Mouse (Mus musculus) activated CD4-positive, CD25-positive, alpha-beta regulatory T cell, adult 4 months (primary cell): ENCODE measurements around the gene Catip. TPM values are rescaled to one million over a fixed set of nuclear protein-coding genes. Genes with fewer than 3 reads are reported as not detected.

Experiments used
- ATAC-seq: one replicate; pipeline ENCODE4 v1.8.0; 2017
- polyA plus RNA-seq, 2 experiments: library from polyadenylated mRNA; unstranded; fragments of 100-300 nt; shearing (Covaris generic); gene quantifications; one replicate each; pipeline ENCODE4 v1.2.1; 2017

Gene Catip
- polyA plus RNA-seq, 2 experiments from 2014 or later: not detected

GRCm38 (mm10) chr1:74385531-74385930 lies 23.6 kb downstream of the Catip start:
- no peak for ATAC-seq

DNA sequence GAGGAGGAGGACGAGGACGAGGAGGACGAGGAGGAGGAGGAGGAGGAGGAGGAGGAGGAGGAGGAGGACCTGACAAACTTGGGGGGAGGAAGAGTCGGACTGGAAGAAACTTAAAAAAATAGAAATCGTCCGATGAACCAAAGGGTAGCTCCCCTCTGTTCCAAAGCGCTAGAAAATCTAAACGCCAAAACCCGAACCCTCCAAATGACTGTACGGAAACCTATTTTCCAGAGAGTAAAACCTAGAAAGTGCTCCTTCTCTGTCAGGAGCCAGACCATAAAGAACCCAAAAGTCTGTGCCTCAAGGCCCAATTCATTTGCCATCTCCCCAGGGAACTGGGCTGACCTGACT lies 24.4 kb downstream of the Catip start:
- no peak for ATAC-seq

DNA sequence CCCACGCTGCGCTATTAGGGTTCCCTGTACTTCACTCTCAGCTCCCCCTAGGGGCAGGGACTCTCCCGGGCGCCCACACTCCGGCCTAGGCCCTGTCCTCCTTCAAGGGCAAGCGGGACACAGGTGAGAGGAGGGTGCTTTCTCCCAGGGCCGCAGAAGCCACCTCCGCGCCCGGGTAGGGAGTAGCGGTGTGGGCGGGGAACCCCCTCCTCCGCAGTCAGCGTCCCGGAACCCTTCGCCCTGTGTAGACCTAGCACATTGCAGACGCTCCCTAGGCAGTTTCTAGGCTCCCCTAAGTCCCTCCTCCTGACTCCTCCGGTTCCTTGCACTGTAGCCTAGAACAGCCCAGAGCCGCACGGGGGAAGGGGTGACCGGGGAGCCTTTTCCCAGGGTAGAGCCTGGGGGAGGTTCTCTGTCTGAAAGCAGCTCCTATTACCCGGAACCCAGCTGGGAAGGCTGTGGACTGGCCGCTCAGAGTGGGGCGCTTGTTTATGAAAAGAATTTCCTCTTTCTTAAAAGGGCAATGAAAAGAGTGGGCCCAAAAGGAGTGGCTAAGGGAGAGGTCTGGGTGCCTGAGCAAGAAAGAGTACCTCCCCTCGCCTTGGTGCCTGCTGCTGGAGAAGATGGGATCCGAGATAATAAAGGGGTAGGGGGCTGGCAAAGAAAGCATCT lies 24.9 kb downstream of the Catip start:
- peak; percentile 66 for ATAC-seq

GRCm38 (mm10) chr1:74387386-74387988 lies 25.6 kb downstream of the Catip start:
- no peak for ATAC-seq

DNA sequence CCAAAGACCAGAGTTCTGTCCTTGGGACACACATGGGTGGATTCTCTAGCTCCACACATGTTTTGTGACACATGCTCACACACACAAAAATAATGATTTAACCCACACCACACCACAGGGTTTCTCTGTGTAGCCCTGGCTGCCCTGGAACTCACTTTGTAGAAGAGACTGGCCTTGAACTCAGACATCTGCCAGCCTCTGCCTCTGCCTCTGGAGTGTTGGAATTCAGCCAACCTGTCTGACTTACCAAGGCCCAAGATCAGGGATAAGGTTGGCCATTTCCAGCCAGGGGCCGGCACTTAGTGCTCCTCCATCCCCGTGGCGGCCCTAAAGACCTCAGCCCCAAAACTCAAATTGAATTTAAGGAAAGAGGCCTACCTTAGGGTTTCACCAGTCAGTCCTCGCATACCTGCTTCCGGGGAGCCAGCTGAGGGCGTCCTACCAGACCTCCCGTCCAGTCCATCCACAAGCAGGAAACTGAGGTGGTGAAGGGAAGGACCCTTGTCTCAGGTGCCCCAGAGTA lies 26.6 kb downstream of the Catip start:
- ATAC-seq: no peak

- ATAC-seq: peak; percentile 38
Measured at GRCm38 (mm10) chr1:74389831-74390286, 28.0 kb downstream of the Catip start.

- ATAC-seq: no peak
Measured at GRCm38 (mm10) chr1:74390287-74390906, 28.5 kb downstream of the Catip start.

- ATAC-seq: peak; percentile 51
Measured at GRCm38 (mm10) chr1:74390924-74391748, 29.2 kb downstream of the Catip start, which contains the start of gene Ctdsp1. Ctdsp1 (plus strand) TSS chr1:74391509.

- peak; percentile 6 for ATAC-seq
Measured at GRCm38 (mm10) chr1:74391844-74392441, 30.0 kb downstream of the Catip start.

DNA sequence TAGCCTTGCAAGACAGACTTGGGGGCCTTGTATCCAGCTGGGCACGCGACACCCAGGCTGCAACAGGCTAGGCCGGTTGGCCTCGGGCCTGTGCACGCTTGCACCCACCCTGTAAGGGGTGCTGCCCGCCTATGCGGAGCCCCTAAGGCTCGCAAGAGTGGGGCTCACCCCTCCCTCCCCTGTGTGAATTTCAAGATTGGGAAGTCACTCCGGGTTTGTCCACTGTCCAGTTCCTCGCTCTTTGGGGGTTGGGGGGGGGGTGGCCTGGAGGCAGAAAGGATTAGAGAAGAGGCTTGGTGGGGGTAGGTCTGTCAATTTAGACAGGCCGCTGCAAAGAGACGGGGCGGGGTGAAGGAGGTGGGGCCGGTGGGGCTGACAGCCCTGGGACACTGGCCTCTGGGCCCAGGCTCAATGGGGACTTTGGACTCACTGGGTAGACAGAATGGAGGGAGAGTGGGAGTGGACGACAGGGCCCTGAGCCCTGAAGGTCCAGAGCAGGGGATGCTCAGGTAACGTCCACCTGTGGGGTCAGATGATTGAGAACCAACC lies 30.6 kb downstream of the Catip start:
- no peak for ATAC-seq

- ATAC-seq: no peak
Measured at GRCm38 (mm10) chr1:74393010-74393409, 31.1 kb downstream of the Catip start.

DNA sequence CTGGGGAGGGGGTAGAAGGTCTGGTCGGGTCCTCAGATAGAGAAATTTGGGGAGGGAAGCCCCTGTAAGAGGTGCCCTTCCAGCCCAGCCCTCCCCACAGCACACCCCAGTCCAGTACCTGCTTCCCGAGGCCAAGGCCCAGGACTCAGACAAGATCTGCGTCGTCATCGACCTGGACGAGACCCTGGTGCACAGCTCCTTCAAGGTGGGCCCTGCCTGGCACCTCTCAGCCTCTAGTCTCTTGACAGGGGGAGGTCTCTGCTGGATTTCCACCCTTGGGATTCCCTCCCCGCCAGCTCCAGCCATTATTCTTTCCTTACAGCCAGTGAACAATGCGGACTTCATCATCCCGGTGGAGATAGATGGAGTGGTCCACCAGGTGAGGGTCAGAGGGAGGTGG lies 31.8 kb downstream of the Catip start:
- ATAC-seq: no peak

GRCm38 (mm10) chr1:74394311-74394710 lies 32.4 kb downstream of the Catip start:
- ATAC-seq: no peak

DNA sequence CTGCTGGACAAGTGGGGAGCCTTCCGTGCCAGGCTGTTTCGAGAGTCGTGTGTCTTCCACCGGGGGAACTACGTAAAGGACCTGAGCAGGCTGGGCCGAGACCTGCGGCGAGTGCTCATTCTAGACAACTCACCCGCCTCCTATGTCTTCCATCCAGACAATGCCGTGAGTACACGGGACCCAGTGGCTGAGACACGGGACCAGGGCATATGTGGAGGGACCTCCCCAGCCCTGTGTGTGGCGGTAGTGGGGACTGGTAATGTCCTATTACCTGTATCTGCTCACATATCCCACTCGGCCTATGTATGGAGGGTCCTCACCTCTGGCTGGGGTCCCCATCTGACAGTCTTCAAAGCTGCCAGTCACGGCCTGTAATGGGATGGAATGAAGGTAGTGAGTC lies 33.0 kb downstream of the Catip start:
- ATAC-seq: no peak

- no peak for ATAC-seq
Measured at GRCm38 (mm10) chr1:74395290-74395689, 33.4 kb downstream of the Catip start.

DNA sequence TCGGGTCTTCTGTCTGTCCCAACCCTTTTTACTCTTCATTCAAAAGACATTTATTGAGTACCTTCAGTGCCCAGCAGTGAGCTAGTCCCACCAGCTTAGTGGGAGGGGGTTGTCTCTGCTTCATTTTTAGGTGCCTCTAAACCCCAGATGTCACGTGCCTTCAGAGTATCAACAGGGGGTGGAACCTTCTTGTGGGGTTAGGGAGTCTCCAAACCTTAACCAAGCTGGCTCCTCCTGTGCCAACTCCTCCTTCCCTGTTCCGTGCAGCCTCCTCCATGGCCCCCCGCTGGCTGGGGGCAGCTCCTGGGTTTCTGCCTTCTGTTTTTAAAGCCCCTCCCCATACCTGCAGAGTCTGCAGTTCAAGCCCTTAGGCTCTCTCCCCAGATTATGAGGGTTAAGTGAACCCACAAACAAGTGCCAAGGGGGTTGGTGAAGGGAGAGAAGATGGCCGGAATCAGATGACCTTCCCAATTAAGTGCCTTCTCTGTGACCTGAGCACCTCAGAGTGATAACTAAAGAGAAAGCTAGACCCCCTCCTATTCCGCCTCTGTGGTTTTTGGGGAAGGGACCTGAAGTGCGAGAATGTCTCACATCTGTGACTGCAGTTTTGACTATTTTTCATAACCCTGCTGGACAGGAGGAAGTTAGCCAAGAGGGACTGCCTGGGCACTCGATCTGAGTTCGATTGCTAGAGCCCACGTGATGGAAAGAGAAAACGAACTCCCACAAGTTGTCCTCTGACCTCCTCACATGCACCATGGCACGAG lies 34.7 kb downstream of the Catip start:
- peak; percentile 3 for ATAC-seq

- peak; percentile 74 for ATAC-seq
Measured at GRCm38 (mm10) chr1:74397268-74397918, 35.5 kb downstream of the Catip start.

GRCm38 (mm10) chr1:74397919-74398451 lies 36.1 kb downstream of the Catip start:
- peak; percentile 55 for ATAC-seq

- no peak for ATAC-seq
Measured at GRCm38 (mm10) chr1:74400531-74400930, 38.6 kb downstream of the Catip start.

DNA sequence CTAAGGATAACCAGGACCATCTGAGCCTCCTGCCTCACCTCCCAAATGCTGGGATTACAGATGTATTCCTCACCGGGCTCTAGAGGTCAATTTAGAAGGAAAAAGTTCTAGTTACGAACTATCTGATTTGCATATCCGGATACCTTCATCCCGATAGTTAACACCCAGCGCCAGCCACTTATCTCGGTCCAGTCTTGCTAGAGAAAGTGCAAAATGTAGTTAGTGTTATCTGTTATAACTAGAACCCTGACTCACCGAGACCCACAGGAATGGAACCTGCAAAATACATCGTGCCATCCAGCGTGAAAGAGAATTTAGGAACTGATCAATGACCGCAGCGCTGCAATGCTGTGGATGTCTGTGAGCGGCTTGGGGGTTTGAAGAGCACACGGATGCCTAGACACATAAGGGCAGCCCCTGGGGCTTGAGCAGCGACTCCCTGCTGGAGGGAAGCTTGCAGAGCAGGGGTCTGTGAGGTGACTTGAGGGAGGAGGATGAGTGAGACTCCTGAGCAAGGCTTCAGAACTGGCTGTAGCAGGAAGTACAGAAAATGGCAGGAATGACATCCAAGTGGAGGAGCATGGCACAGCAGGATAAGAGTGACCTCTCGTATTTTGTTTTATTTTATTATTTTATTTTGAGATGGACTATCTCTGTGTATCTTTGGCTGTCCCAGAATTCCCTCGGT lies 39.3 kb downstream of the Catip start:
- no peak for ATAC-seq
